Comparison of ENCODE assay signal across 24 mouse cellular contexts in genomic region chr12:17112781-17113464, GRCm38 (mm10).
DNase-seq lines count a peak whose midpoint lies in the region; ATAC-seq lines count a peak whose summit lies in the region.
"Had no signal": no experiment of that assay in that cellular context is flagged by ENCODE, and none has a peak within 500 bp of the region (broad histone marks: within the 10 kb centered on the region; RNA-seq: fewer than 3 reads in every experiment).

No protein-coding gene starts in this region.

- DNase-seq in neural tube, embryonic 10.5 days (ENCODE audit: extremely low spot score, low spot score): no peak
- peak; percentile 49 for DNase-seq in fat pad, adult 2 months (ENCODE audit: extremely low read depth, low read depth, low spot score)
- DNase-seq: adrenal gland, adult 8-10 months; cerebellum, adult 2 months; cerebellum, postnatal 25 days; heart, postnatal 4 days; kidney, adult 8-10 months; kidney, postnatal 4 days; liver, postnatal 0 days; lung, postnatal 4 days had no signal

- peak; percentile 49; the same call in 1 of the 2 replicates for ATAC-seq in hindbrain, embryonic 13.5 days (ENCODE audit: low FRiP score)
- ATAC-seq in hindbrain, embryonic 12.5 days (ENCODE audit: low FRiP score): no peak
- ATAC-seq in neural tube, embryonic 13.5 days (ENCODE audit: low read depth): peak; percentile 40; the same call in 1 of the 2 replicates
- no peak for ATAC-seq in frontal cortex, adult (ENCODE audit: low TSS enrichment)
- ATAC-seq in erythroblast, adult 5-6 weeks (replicated peaks; ENCODE audit: low FRiP score, poor library complexity, severe bottlenecking): no peak
- ATAC-seq: forebrain, embryonic 15.5 days; intestine, embryonic 15.5 days; liver, embryonic 12.5 days; liver, postnatal 0 days had no signal

- no peaks in the 10 kb centered on the region for H3K9me3 ChIP-seq in hindbrain, embryonic 13.5 days
- H3K9me3 ChIP-seq in hindbrain, embryonic 12.5 days (replicated peaks): no peaks in the 10 kb centered on the region
- no peaks in the 10 kb centered on the region for H3K9me3 ChIP-seq in neural tube, embryonic 13.5 days
- H3K9me3 ChIP-seq: forebrain, embryonic 10.5 days; forebrain, embryonic 15.5 days; intestine, embryonic 15.5 days; liver, embryonic 12.5 days; megakaryocyte, embryonic 14.5 days; midbrain, embryonic 12.5 days had no signal

- H3K9ac ChIP-seq in hindbrain, embryonic 13.5 days: no peak overlapping the region
- no peak overlapping the region for H3K9ac ChIP-seq in hindbrain, embryonic 12.5 days
- no peak overlapping the region for H3K9ac ChIP-seq in neural tube, embryonic 13.5 days
- H3K9ac ChIP-seq: forebrain, embryonic 15.5 days; intestine, embryonic 15.5 days; liver, embryonic 12.5 days; liver, postnatal 0 days; midbrain, embryonic 12.5 days had no signal

- H3K4me3 ChIP-seq in hindbrain, embryonic 13.5 days: no peak overlapping the region
- no peak overlapping the region for H3K4me3 ChIP-seq in hindbrain, embryonic 12.5 days
- no peak overlapping the region for H3K4me3 ChIP-seq in neural tube, embryonic 13.5 days
- H3K4me3 ChIP-seq: forebrain, embryonic 10.5 days; forebrain, embryonic 15.5 days; intestine, embryonic 15.5 days; liver, embryonic 12.5 days; megakaryocyte, embryonic 14.5 days; midbrain, embryonic 12.5 days had no signal

- 0 out of 2 replicates have a peak, but pooled peaks cover 4% of the 10 kb centered on the region for H3K4me1 ChIP-seq in hindbrain, embryonic 13.5 days (replicated peaks)
- no peaks in the 10 kb centered on the region for H3K4me1 ChIP-seq in hindbrain, embryonic 12.5 days
- 0 out of 2 replicates have a peak, but pooled peaks cover 8% of the 10 kb centered on the region for H3K4me1 ChIP-seq in neural tube, embryonic 13.5 days (replicated peaks)
- H3K4me1 ChIP-seq: forebrain, embryonic 10.5 days; forebrain, embryonic 15.5 days; intestine, embryonic 15.5 days; liver, embryonic 12.5 days; megakaryocyte, embryonic 14.5 days; midbrain, embryonic 12.5 days had no signal

- no peak overlapping the region for H3K4me2 ChIP-seq in hindbrain, embryonic 13.5 days
- no peak overlapping the region for H3K4me2 ChIP-seq in hindbrain, embryonic 12.5 days (replicated peaks)
- H3K4me2 ChIP-seq in neural tube, embryonic 13.5 days: no peak overlapping the region
- H3K4me2 ChIP-seq: forebrain, embryonic 15.5 days; heart, embryonic 11.5 days; intestine, embryonic 15.5 days; liver, embryonic 12.5 days; midbrain, embryonic 12.5 days had no signal

- WGBS in hindbrain, embryonic 13.5 days: 90% methylated on average over 7 of the region's 7 CpGs
- WGBS in hindbrain, embryonic 12.5 days: 88% methylated on average over 7 of the region's 7 CpGs
- 91% methylated on average over 7 of the region's 7 CpGs for WGBS in neural tube, embryonic 13.5 days

- no peaks in the 10 kb centered on the region for H3K36me3 ChIP-seq in hindbrain, embryonic 13.5 days
- no peaks in the 10 kb centered on the region for H3K36me3 ChIP-seq in hindbrain, embryonic 12.5 days
- no peaks in the 10 kb centered on the region for H3K36me3 ChIP-seq in neural tube, embryonic 13.5 days
- H3K36me3 ChIP-seq: forebrain, embryonic 10.5 days; forebrain, embryonic 15.5 days; intestine, embryonic 15.5 days; liver, embryonic 12.5 days; midbrain, embryonic 12.5 days had no signal

- no peaks in the 10 kb centered on the region for H3K27me3 ChIP-seq in hindbrain, embryonic 13.5 days
- no peaks in the 10 kb centered on the region for H3K27me3 ChIP-seq in hindbrain, embryonic 12.5 days
- no peaks in the 10 kb centered on the region for H3K27me3 ChIP-seq in neural tube, embryonic 13.5 days
- H3K27me3 ChIP-seq: CH12.LX; forebrain, embryonic 15.5 days; intestine, embryonic 15.5 days; liver, embryonic 12.5 days; megakaryocyte, embryonic 14.5 days; midbrain, embryonic 12.5 days had no signal

- H3K27ac ChIP-seq in hindbrain, embryonic 13.5 days: no peak overlapping the region
- no peak overlapping the region for H3K27ac ChIP-seq in hindbrain, embryonic 12.5 days
- no peak overlapping the region for H3K27ac ChIP-seq in neural tube, embryonic 13.5 days (replicated peaks)
- H3K27ac ChIP-seq: forebrain, embryonic 10.5 days; forebrain, embryonic 15.5 days; intestine, embryonic 15.5 days; kidney, postnatal 0 days; liver, embryonic 12.5 days; midbrain, embryonic 12.5 days had no signal

Comparison
In these comparisons a context has a peak if more than half of its experiments do, and no peak if none do; other contexts are left out.
1. ATAC-seq: peak in hindbrain, embryonic 13.5 days (single experiment) and neural tube, embryonic 13.5 days (single experiment); none in hindbrain, embryonic 12.5 days (single experiment), frontal cortex, adult (single experiment) and erythroblast, adult 5-6 weeks (single experiment).